Mouse (Mus musculus): ENCODE results near the gene Krt73. TPM values are rescaled to one million over a fixed set of nuclear protein-coding genes. Genes with fewer than 3 reads are reported as not detected.

Gene Krt73
- polyA plus RNA-seq, 1 experiment = not detected

DNA sequence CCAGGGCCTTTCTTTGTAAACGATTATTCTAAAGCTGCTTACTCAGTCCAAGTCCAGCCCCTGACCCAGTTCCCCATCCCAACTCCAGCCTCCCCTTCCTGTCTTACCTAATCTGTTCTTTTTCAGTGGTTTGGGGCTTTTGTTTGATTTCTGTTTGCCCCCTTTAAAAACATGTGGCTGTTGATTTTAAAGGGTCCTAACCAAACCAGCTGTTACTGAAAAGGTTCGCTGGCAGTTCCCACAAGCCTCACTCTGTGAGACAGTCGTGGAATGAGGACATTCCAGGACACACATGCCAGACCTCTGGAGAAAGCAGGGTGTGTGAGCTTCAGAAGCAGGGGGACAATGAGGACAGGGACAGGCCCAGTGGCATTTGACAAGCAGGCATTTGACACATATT is 19.6 kb upstream of the Krt73 start:
- no peak for TF ChIP-seq POLR2A (IDR thresholded peaks at IDR 0.05; ENCODE audit: low read depth, low read length)
- TF ChIP-seq CTCF (conservative IDR thresholded peaks at IDR 0.05; ENCODE audit: insufficient read depth, insufficient read length, low read depth, low read length) = no peak
- H3K27me3 ChIP-seq (replicated peaks; ENCODE audit: control insufficient read depth, insufficient read depth, low read length) = no peaks in the 10 kb centered on the region; the same call in 1 of the 2 replicates
- no peak overlapping the region for H3K27ac ChIP-seq (ENCODE audit: insufficient read depth, low read depth, low read length)
- no peaks in the 10 kb centered on the region for H3K4me1 ChIP-seq (ENCODE audit: control insufficient read depth, insufficient read depth, low read length)
- 28% methylated on average over 3 of the region's 3 CpGs for WGBS
- no peak for DNase-seq
- no peak overlapping the region for H3K4me3 ChIP-seq (ENCODE audit: insufficient read depth, low read depth, low read length)
- no peaks in the 10 kb centered on the region for H3K36me3 ChIP-seq (ENCODE audit: control insufficient read depth, insufficient read depth, low read length)

DNA sequence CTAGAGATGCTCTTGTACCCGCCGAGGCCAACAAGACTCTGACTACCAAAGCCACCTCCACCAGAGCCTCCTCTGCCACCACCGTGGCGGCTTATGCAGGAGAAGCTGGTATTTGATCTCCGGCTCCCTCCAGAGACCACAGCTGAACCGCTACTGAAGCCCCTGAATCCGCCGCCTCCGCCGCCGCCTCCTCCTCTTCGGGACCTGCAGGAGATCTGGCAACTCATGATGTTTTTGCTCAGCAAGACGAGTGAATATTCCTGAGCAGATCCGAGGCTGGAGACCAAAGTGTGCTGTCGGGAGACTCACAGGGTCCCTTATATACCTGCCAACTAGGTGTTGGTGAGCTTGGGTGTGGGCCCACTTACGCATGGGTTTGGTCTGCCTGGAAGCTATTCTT is 15.7 kb upstream of the Krt73 start, which contains the start of gene Krt2:
Gene Krt2, minus strand, starts transcription at position 295 of the 400 bp plus-strand sequence.
- 80% methylated on average over 16 of the region's 16 CpGs for WGBS
- no peak for DNase-seq
- Histone ChIP-seq H3K27me3 (replicated peaks; ENCODE audit: control insufficient read depth, insufficient read depth, low read length) (no peaks in the 10 kb centered on the region; the same call in 1 of the 2 replicates), H3K4me1 (ENCODE audit: control insufficient read depth, insufficient read depth, low read length) (no peaks in the 10 kb centered on the region), H3K27ac (ENCODE audit: insufficient read depth, low read depth, low read length) (no peak within 1 kb of the TSS), H3K4me3 (ENCODE audit: insufficient read depth, low read depth, low read length) (no peak within 1 kb of the TSS), H3K36me3 (ENCODE audit: control insufficient read depth, insufficient read depth, low read length) (no peaks in the 10 kb centered on the region)
- TF ChIP-seq POLR2A (IDR thresholded peaks at IDR 0.05; ENCODE audit: low read depth, low read length) (no peak), CTCF (conservative IDR thresholded peaks at IDR 0.05; ENCODE audit: insufficient read depth, insufficient read length, low read depth, low read length) (no peak)

DNA sequence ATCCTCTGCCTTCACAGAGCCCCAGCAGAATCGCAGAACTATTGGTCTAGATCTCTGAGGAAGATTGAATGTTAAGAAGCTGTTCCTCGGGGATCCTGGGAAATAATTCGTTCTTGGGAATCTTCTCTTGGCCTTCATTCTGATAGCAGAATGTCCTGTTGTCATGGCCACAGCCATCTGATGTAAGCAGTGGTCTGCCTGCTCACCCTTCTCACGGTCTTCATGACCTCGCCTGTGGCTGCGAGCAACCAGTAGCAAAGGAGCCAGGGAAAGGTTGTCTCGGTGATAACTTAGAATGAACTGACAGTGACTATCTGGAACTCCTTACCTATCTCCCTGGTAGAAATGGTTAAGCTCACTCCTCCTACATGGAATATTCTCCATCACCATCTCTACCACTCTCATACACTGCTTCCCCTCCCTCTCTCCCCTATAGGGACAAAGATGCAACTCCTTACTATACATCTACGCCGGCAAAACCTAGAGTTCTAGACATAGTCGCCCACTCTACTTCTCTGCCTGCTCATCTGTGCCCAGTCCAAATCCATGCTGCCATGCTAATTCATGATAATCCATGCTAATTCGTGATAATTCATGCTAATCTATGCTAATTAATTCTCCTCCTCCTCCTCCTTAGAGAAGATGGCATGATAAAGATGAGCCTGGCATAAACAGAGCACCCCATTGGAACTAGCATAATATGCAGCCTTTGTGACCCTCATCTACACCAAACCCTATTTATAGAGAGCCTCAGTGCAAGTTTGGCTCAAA is 1.1 kb upstream of the Krt73 start:
- 81% methylated on average over 11 of the region's 11 CpGs for WGBS
- no peak overlapping the region for H3K4me3 ChIP-seq (ENCODE audit: insufficient read depth, low read depth, low read length)
- no peaks in the 10 kb centered on the region for H3K36me3 ChIP-seq (ENCODE audit: control insufficient read depth, insufficient read depth, low read length)
- no peaks in the 10 kb centered on the region for H3K27me3 ChIP-seq (replicated peaks; ENCODE audit: control insufficient read depth, insufficient read depth, low read length)
- H3K4me1 ChIP-seq (ENCODE audit: control insufficient read depth, insufficient read depth, low read length) = no peaks in the 10 kb centered on the region
- TF ChIP-seq CTCF (conservative IDR thresholded peaks at IDR 0.05; ENCODE audit: insufficient read depth, insufficient read length, low read depth, low read length) = no peak
- no peak for TF ChIP-seq POLR2A (IDR thresholded peaks at IDR 0.05; ENCODE audit: low read depth, low read length)
- H3K27ac ChIP-seq (ENCODE audit: insufficient read depth, low read depth, low read length) = no peak overlapping the region
- DNase-seq = no peak

DNA sequence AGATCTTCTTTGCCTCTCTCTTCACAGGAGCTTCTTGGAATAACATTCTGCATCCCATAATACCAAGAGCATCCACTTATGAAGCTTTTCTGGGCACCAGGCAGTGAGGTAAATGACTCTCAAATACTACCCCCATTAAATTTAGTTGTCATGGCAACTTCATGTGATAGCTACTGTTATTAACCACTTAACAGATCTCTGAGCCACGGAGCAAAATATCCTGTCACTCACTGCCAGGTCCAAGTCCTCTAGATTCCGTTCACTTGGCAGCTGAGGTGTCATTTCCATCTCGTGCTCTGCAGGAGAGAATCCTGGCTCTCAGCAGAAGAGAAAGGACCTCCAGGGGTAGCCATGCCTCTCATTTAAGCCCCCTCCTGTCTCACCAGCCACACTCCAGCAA is 11.3 kb downstream of the Krt73 start:
- Histone ChIP-seq H3K27me3 (replicated peaks; ENCODE audit: control insufficient read depth, insufficient read depth, low read length) (no peaks in the 10 kb centered on the region), H3K27ac (ENCODE audit: insufficient read depth, low read depth, low read length) (no peak overlapping the region), H3K36me3 (ENCODE audit: control insufficient read depth, insufficient read depth, low read length) (no peaks in the 10 kb centered on the region), H3K4me1 (ENCODE audit: control insufficient read depth, insufficient read depth, low read length) (no peaks in the 10 kb centered on the region), H3K4me3 (ENCODE audit: insufficient read depth, low read depth, low read length) (no peak overlapping the region)
- no peak for DNase-seq
- 10% methylated on average over 3 of the region's 3 CpGs for WGBS
- TF ChIP-seq POLR2A (IDR thresholded peaks at IDR 0.05; ENCODE audit: low read depth, low read length) (no peak), CTCF (conservative IDR thresholded peaks at IDR 0.05; ENCODE audit: insufficient read depth, insufficient read length, low read depth, low read length) (no peak)

DNA sequence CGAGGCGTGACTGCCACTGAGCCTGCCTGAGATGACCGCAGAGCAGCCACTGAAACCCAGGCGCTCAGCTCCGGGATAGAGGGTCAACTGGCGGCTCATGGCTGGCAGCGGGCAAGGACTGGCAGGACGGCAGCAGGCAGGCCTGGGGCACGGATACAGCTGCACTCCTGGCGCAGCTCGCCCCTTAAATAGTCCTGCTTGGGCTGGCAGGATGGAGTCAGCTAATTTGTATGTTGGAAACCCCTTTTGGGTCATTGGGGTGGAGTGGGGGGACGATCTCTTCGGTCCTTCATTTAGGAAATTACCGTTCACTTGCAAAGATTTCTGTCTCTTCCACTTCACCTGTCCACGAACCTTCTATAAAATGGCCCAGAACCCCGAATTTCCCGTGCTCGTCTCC is 15.8 kb downstream of the Krt73 start, which contains the start of gene Krt72:
Gene Krt72, minus strand, starts transcription at position 101 of the 400 bp plus-strand sequence.
- no peaks in the 10 kb centered on the region for H3K4me1 ChIP-seq (ENCODE audit: control insufficient read depth, insufficient read depth, low read length)
- no peak within 1 kb of the TSS for H3K27ac ChIP-seq (ENCODE audit: insufficient read depth, low read depth, low read length)
- TF ChIP-seq CTCF (conservative IDR thresholded peaks at IDR 0.05; ENCODE audit: insufficient read depth, insufficient read length, low read depth, low read length) (no peak), POLR2A (IDR thresholded peaks at IDR 0.05; ENCODE audit: low read depth, low read length) (no peak)
- 89% methylated on average over 18 of the region's 18 CpGs for WGBS
- no peak for DNase-seq
- H3K4me3 ChIP-seq (ENCODE audit: insufficient read depth, low read depth, low read length) = no peak within 1 kb of the TSS
- H3K27me3 ChIP-seq (replicated peaks; ENCODE audit: control insufficient read depth, insufficient read depth, low read length) = no peaks in the 10 kb centered on the region
- H3K36me3 ChIP-seq (ENCODE audit: control insufficient read depth, insufficient read depth, low read length) = no peaks in the 10 kb centered on the region

DNA sequence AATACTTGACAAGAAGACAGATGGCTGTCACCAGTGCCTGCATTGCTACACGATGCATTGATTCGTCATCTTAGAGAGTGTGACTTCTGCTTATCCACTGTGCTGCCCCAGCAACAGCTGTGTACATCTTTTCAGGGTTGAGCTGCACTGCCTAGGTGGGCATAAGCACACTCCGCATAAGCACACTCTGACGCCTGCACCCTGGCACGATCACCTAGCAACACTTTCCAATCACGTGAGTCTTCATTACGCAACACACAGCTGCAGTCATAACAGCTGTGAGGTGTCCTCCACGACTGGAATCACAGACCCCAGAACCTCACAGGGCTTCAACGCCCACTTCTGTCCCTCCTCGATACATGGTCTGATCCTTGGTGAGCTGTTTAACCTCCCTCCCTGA is 28.7 kb downstream of the Krt73 start:
- Histone ChIP-seq H3K27ac (ENCODE audit: insufficient read depth, low read depth, low read length) (no peak overlapping the region), H3K4me3 (ENCODE audit: insufficient read depth, low read depth, low read length) (no peak overlapping the region), H3K27me3 (replicated peaks; ENCODE audit: control insufficient read depth, insufficient read depth, low read length) (no peaks in the 10 kb centered on the region), H3K36me3 (ENCODE audit: control insufficient read depth, insufficient read depth, low read length) (no peaks in the 10 kb centered on the region), H3K4me1 (ENCODE audit: control insufficient read depth, insufficient read depth, low read length) (no peaks in the 10 kb centered on the region)
- TF ChIP-seq CTCF (conservative IDR thresholded peaks at IDR 0.05; ENCODE audit: insufficient read depth, insufficient read length, low read depth, low read length) (no peak), POLR2A (IDR thresholded peaks at IDR 0.05; ENCODE audit: low read depth, low read length) (no peak)
- peak; percentile 5 for DNase-seq
- WGBS = 68% methylated on average over 10 of the region's 10 CpGs

DNA sequence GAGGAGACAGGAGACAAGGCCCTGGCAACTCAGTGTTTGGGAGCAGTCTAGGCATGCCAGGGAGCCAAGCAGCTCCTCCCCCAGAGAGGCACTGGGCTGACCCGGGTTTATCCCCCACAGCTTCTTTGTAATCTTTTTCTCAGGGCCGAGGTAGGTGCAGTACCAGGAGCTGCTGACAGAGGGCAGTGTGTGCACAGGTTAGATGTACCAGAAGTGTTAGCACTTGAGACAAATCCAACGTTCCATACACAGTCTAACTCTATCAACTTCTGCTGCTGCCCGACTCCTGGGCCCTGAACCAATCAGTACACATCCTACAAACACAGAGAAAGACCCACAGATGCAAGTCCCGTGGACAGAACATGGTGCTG is 29.4 kb downstream of the Krt73 start:
- Histone ChIP-seq H3K27ac (ENCODE audit: insufficient read depth, low read depth, low read length) (no peak overlapping the region), H3K36me3 (ENCODE audit: control insufficient read depth, insufficient read depth, low read length) (no peaks in the 10 kb centered on the region), H3K4me3 (ENCODE audit: insufficient read depth, low read depth, low read length) (no peak overlapping the region), H3K27me3 (replicated peaks; ENCODE audit: control insufficient read depth, insufficient read depth, low read length) (no peaks in the 10 kb centered on the region), H3K4me1 (ENCODE audit: control insufficient read depth, insufficient read depth, low read length) (no peaks in the 10 kb centered on the region)
- TF ChIP-seq CTCF (conservative IDR thresholded peaks at IDR 0.05; ENCODE audit: insufficient read depth, insufficient read length, low read depth, low read length) (peak; percentile 96), POLR2A (IDR thresholded peaks at IDR 0.05; ENCODE audit: low read depth, low read length) (no peak)
- peak; percentile 85 for DNase-seq
- 6% methylated on average over 5 of the region's 5 CpGs for WGBS

Measured in kidney, adult 2 months (tissue).